Mouse (Mus musculus): ENCODE results near the gene Platr17.

GRCm38 (mm10) chr17:33932448-33932847 is 27.5 kb downstream of the Platr17 start:
- TF ChIP-seq USF1 (IDR thresholded peaks at IDR 0.05; ENCODE audit: low read depth, low read length) (no peak), ZNF384 (IDR thresholded peaks at IDR 0.05; ENCODE audit: low read depth, low read length) (no peak), SIN3A (IDR thresholded peaks at IDR 0.05; ENCODE audit: low read length) (no peak)

All from CH12.LX (cell line).